Mouse (Mus musculus): ENCODE measurements around the gene Zfyve19. TPM values are rescaled to one million over a fixed set of nuclear protein-coding genes. Genes with fewer than 3 reads are reported as not detected.

The Zfyve19 gene
- polyA plus RNA-seq, 1 experiment = 23.7 TPM

DNA sequence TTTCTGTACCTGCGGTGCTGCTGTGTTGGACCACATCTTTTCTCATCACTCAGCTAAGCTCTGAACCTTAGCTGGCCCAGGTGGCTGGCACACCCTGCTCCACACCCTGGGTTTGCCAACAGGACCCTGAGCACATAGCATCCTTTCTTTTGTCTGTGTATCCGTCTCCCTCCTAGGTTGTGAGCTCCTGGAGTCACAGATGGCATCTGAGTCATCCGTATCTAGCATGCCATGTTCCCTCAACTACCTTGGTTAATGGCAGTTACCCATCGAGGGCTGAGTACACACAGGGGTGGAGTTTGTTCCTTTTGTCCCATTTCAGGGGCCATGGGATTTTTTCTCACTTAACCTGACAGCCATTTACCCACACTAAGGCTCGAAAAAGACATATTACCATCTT is 42.0 kb downstream of the Zfyve19 start:
- DNase-seq (ENCODE audit: low read depth in 1 of 2, low spot score in 2 of 2) = no peak
- H3K27ac ChIP-seq (ENCODE audit: insufficient read depth, low read length) = no peak overlapping the region
- H3K36me3 ChIP-seq (ENCODE audit: control insufficient read depth, insufficient read depth, low read length) = no peaks in the 10 kb centered on the region
- no peaks in the 10 kb centered on the region; the same call in 1 of the 2 replicates for H3K27me3 ChIP-seq (ENCODE audit: control insufficient read depth, insufficient read depth, low read length)
- no peak overlapping the region for H3K4me3 ChIP-seq (ENCODE audit: extremely low read depth, insufficient read depth, insufficient read length)
- TF ChIP-seq CTCF (IDR thresholded peaks at IDR 0.05; ENCODE audit: extremely low read depth, insufficient read depth, insufficient read length, insufficient replicate concordance) = no peak
- no peak for TF ChIP-seq POLR2A (IDR thresholded peaks at IDR 0.05; ENCODE audit: low read depth, low read length)
- 65% methylated on average over 5 of the region's 5 CpGs for WGBS
- H3K4me1 ChIP-seq (ENCODE audit: control insufficient read depth, insufficient read depth, insufficient read length) = no peaks in the 10 kb centered on the region

DNA sequence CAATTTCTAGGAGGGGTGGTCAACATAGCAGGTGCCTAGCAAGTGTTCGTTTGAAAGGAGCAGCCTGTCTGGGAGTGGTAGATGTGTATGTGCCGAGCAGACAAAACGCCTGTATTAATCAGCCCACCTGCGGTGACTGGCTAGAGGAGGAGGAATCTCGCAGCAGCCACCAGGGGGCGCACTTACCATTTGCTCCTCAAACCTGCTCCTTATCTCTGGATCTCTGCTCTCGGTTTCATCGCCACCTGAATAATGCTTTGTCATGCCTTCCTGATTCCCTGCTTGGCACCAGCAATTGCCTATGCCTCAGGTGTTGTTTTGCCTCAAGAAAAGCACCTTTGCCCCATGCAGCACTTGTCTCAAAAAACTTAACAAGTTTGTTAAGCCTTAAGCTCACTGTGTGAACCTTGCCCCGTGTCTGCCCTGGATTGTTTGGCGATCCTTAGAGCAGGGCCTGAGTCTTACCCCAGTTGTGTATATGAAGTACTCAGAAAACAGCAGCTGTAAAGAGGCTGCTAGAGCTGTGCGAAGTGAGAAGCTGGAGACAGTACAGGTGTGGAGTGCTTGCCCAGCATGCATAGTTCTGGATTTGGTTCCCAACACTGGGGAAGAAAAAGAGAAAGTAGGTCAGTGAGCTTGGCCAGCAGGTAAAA is 42.5 kb downstream of the Zfyve19 start:
- Histone ChIP-seq H3K36me3 (ENCODE audit: control insufficient read depth, insufficient read depth, low read length) (no peaks in the 10 kb centered on the region), H3K4me1 (ENCODE audit: control insufficient read depth, insufficient read depth, insufficient read length) (no peaks in the 10 kb centered on the region), H3K4me3 (ENCODE audit: extremely low read depth, insufficient read depth, insufficient read length) (no peak overlapping the region), H3K27me3 (ENCODE audit: control insufficient read depth, insufficient read depth, low read length) (no peaks in the 10 kb centered on the region; the same call in 1 of the 2 replicates), H3K27ac (ENCODE audit: insufficient read depth, low read length) (no peak overlapping the region)
- 12% methylated on average over 11 of the region's 11 CpGs for WGBS
- peak; percentile 47 to 78 for DNase-seq (ENCODE audit: low read depth in 1 of 2, low spot score in 2 of 2)
- TF ChIP-seq POLR2A (IDR thresholded peaks at IDR 0.05; ENCODE audit: low read depth, low read length) (no peak), CTCF (IDR thresholded peaks at IDR 0.05; ENCODE audit: extremely low read depth, insufficient read depth, insufficient read length, insufficient replicate concordance) (peak; percentile 93)

DNA sequence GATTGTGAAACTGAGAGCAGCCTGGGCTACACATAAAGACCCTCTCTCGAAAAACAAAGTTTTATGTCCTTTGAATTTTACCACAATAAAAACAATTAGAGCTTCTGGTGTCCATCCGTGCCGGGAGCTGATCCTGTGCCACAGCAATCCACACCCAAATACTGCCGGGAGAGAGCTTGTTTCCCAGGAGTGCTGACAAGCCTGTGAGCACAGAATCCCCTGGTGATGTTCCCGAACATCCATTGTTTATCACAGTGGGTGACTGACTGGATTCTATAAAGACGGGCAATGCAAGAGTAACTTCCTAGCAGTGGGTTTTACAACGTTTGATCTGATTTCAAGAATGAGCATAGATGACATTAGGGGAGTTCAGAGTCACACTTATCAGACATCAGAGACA is 46.6 kb downstream of the Zfyve19 start:
- TF ChIP-seq POLR2A (IDR thresholded peaks at IDR 0.05; ENCODE audit: low read depth, low read length) = no peak
- no peak for TF ChIP-seq CTCF (IDR thresholded peaks at IDR 0.05; ENCODE audit: extremely low read depth, insufficient read depth, insufficient read length, insufficient replicate concordance)
- no peak for DNase-seq (ENCODE audit: low read depth in 1 of 2, low spot score in 2 of 2)
- Histone ChIP-seq H3K36me3 (ENCODE audit: control insufficient read depth, insufficient read depth, low read length) (no peaks in the 10 kb centered on the region), H3K27ac (ENCODE audit: insufficient read depth, low read length) (no peak overlapping the region), H3K27me3 (ENCODE audit: control insufficient read depth, insufficient read depth, low read length) (no peaks in the 10 kb centered on the region; the same call in 1 of the 2 replicates), H3K4me1 (ENCODE audit: control insufficient read depth, insufficient read depth, insufficient read length) (no peaks in the 10 kb centered on the region), H3K4me3 (ENCODE audit: extremely low read depth, insufficient read depth, insufficient read length) (no peak overlapping the region)
- 63% methylated on average over 7 of the region's 7 CpGs for WGBS

DNA sequence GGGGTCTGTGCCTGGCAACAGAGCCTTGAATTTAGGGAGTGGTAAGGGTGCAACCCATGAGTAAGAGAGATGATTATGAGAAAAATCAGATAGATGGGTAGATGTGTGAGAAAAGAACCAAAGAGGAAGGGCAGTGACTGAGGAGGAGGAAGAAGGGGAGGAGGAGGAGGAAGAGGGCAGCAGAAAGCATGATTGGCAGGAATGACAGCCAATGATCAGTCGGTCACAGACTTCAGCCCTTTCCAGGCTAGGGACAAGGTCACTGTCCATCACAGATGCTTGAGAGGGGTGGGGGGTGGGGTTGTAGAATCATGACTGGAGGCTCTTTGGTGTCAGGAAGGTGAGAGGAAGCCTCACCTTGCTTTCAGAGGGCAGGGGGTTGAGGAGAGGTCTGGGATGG is 52.1 kb downstream of the Zfyve19 start:
- H3K4me1 ChIP-seq (ENCODE audit: control insufficient read depth, insufficient read depth, insufficient read length) = no peaks in the 10 kb centered on the region; the same call in 1 of the 2 replicates
- no peak for TF ChIP-seq CTCF (IDR thresholded peaks at IDR 0.05; ENCODE audit: extremely low read depth, insufficient read depth, insufficient read length, insufficient replicate concordance)
- TF ChIP-seq POLR2A (IDR thresholded peaks at IDR 0.05; ENCODE audit: low read depth, low read length) = no peak
- no peak overlapping the region for H3K4me3 ChIP-seq (ENCODE audit: extremely low read depth, insufficient read depth, insufficient read length)
- 85% methylated on average over 1 of the region's 1 CpGs for WGBS
- no peak for DNase-seq (ENCODE audit: low read depth in 1 of 2, low spot score in 2 of 2)
- no peak overlapping the region for H3K27ac ChIP-seq (ENCODE audit: insufficient read depth, low read length)
- H3K36me3 ChIP-seq (ENCODE audit: control insufficient read depth, insufficient read depth, low read length) = no peaks in the 10 kb centered on the region
- no peaks in the 10 kb centered on the region for H3K27me3 ChIP-seq (ENCODE audit: control insufficient read depth, insufficient read depth, low read length)

DNA sequence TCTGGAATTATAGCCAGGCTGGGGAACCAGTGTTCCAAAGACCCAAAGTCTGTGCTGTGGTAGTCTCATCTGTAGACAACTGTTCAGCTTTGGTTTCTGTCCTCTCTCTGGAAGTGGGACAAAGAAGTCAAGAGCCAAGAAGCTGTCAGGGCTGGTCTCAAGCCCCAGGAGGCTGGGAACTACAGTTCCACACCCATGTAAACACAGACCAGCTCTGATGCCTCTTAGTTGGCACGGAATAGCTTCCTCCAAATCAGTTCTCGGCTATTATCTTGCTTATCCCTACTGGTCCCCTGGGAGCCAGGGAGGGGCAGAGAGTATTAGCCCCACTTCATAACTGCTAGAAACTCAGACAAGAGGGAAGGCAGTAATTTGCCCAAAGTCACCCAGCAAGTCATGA is 52.9 kb downstream of the Zfyve19 start:
- Histone ChIP-seq H3K27ac (ENCODE audit: insufficient read depth, low read length) (no peak overlapping the region), H3K4me1 (ENCODE audit: control insufficient read depth, insufficient read depth, insufficient read length) (no peaks in the 10 kb centered on the region; the same call in 1 of the 2 replicates), H3K4me3 (ENCODE audit: extremely low read depth, insufficient read depth, insufficient read length) (no peak overlapping the region), H3K36me3 (ENCODE audit: control insufficient read depth, insufficient read depth, low read length) (no peaks in the 10 kb centered on the region), H3K27me3 (ENCODE audit: control insufficient read depth, insufficient read depth, low read length) (no peaks in the 10 kb centered on the region)
- DNase-seq (ENCODE audit: low read depth in 1 of 2, low spot score in 2 of 2) = no peak
- TF ChIP-seq CTCF (IDR thresholded peaks at IDR 0.05; ENCODE audit: extremely low read depth, insufficient read depth, insufficient read length, insufficient replicate concordance) (no peak), POLR2A (IDR thresholded peaks at IDR 0.05; ENCODE audit: low read depth, low read length) (no peak)
- 86% methylated on average over 2 of the region's 2 CpGs for WGBS

DNA sequence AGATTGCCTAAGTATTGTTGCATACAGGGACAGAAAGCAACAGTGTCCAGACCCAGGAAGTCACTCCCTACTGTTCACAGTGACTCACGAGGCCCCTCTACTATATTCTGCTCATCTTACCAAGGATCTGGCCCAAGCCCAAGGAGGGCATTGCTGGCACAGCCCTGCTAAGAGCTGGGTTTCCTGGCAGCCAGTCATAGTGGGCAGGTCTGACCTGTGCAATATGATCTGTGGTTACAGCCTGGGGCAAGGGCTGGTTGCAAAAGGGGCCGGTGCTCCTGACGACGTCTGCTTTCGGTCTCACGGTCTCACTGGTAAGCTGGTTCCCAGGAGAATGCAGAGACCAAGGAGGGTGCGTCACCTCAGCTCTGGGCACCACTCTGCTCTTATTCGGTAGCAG is 54.6 kb downstream of the Zfyve19 start:
- TF ChIP-seq CTCF (IDR thresholded peaks at IDR 0.05; ENCODE audit: extremely low read depth, insufficient read depth, insufficient read length, insufficient replicate concordance) (no peak), POLR2A (IDR thresholded peaks at IDR 0.05; ENCODE audit: low read depth, low read length) (no peak)
- H3K36me3 ChIP-seq (ENCODE audit: control insufficient read depth, insufficient read depth, low read length) = no peaks in the 10 kb centered on the region
- H3K27ac ChIP-seq (ENCODE audit: insufficient read depth, low read length) = no peak overlapping the region
- no peak overlapping the region for H3K4me3 ChIP-seq (ENCODE audit: extremely low read depth, insufficient read depth, insufficient read length)
- no peaks in the 10 kb centered on the region; the same call in 1 of the 2 replicates for H3K4me1 ChIP-seq (ENCODE audit: control insufficient read depth, insufficient read depth, insufficient read length)
- DNase-seq (ENCODE audit: low read depth in 1 of 2, low spot score in 2 of 2) = no peak
- 10% methylated on average over 8 of the region's 8 CpGs for WGBS
- H3K27me3 ChIP-seq (ENCODE audit: control insufficient read depth, insufficient read depth, low read length) = no peaks in the 10 kb centered on the region

DNA sequence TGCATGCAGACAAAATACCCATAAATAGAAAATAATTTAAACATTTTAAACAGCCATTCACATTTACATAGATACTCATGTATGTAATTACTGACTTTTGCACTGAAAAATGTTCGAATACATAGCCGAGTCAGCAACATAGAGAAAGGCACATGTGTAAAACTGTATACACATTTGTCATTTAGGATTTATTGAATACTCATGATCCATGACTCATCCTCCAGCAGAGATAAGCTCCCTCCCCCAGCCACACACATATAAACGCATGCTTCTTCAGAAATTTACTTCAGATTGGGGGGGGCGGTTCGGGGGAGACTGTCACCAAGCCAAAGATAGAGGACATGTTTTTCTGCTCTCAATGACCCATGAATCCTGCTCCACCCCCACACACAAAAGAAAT is 55.4 kb downstream of the Zfyve19 start:
- Histone ChIP-seq H3K36me3 (ENCODE audit: control insufficient read depth, insufficient read depth, low read length) (no peaks in the 10 kb centered on the region), H3K27me3 (ENCODE audit: control insufficient read depth, insufficient read depth, low read length) (no peaks in the 10 kb centered on the region), H3K4me3 (ENCODE audit: extremely low read depth, insufficient read depth, insufficient read length) (no peak overlapping the region), H3K4me1 (ENCODE audit: control insufficient read depth, insufficient read depth, insufficient read length) (no peaks in the 10 kb centered on the region; the same call in 1 of the 2 replicates), H3K27ac (ENCODE audit: insufficient read depth, low read length) (no peak overlapping the region)
- 73% methylated on average over 5 of the region's 5 CpGs for WGBS
- TF ChIP-seq CTCF (IDR thresholded peaks at IDR 0.05; ENCODE audit: extremely low read depth, insufficient read depth, insufficient read length, insufficient replicate concordance) (no peak), POLR2A (IDR thresholded peaks at IDR 0.05; ENCODE audit: low read depth, low read length) (no peak)
- no peak for DNase-seq (ENCODE audit: low read depth in 1 of 2, low spot score in 2 of 2)

Other genes with a start within 250 kb of the Zfyve19 start
- 3.9 and 4.0 TPM in 2 replicates for gene Ccdc32, start 179.2 kb upstream of the Zfyve19 start, polyA plus RNA-seq (2012; rRNA removed)
- gene Rpusd2, start 173.8 kb upstream of the Zfyve19 start, polyA plus RNA-seq (2012; rRNA removed) = 3.2 and 4.3 TPM in 2 replicates
- gene Knl1, start 161.5 kb upstream of the Zfyve19 start, polyA plus RNA-seq (2012; rRNA removed) = 0.35 and 0.42 TPM in 2 replicates
- 5.0 and 6.4 TPM in 2 replicates for gene Rad51, start 95.8 kb upstream of the Zfyve19 start, polyA plus RNA-seq (2012; rRNA removed)
- gene Rmdn3, start 51.6 kb upstream of the Zfyve19 start, polyA plus RNA-seq (2012; rRNA removed) = 10.1 and 12.7 TPM in 2 replicates
- gene Gchfr, start 40.8 kb upstream of the Zfyve19 start, polyA plus RNA-seq (2012; rRNA removed) = 3.2 and 4.2 TPM in 2 replicates
- 0.09 and 0.26 TPM in 2 replicates for gene Gm14137, start 34.1 kb upstream of the Zfyve19 start, polyA plus RNA-seq (2012; rRNA removed)
- gene Dnajc17, start 178 bp downstream of the Zfyve19 start, polyA plus RNA-seq (2012; rRNA removed) = 2.9 and 3.5 TPM in 2 replicates
- not detected in 2 replicates for gene Ppp1r14d, start 21.3 kb downstream of the Zfyve19 start, polyA plus RNA-seq (2012; rRNA removed)
- 2.9 and 7.2 TPM in 2 replicates for gene Spint1, start 28.7 kb downstream of the Zfyve19 start, polyA plus RNA-seq (2012; rRNA removed)
- 0.15 and 0.38 TPM in 2 replicates for gene Rhov, start 62.7 kb downstream of the Zfyve19 start, polyA plus RNA-seq (2012; rRNA removed)
- 19.3 and 24.1 TPM in 2 replicates for gene Vps18, start 80.1 kb downstream of the Zfyve19 start, polyA plus RNA-seq (2012; rRNA removed)
- 5.6 and 6.2 TPM in 2 replicates for gene Dll4, start 117.2 kb downstream of the Zfyve19 start, polyA plus RNA-seq (2012; rRNA removed)
- gene Chac1, start 142.6 kb downstream of the Zfyve19 start, polyA plus RNA-seq (2012; rRNA removed) = 1.9 and 2.9 TPM in 2 replicates

Measured in spleen, adult 2 months (tissue).